Comparison of ENCODE assay signal across 8 mouse cellular contexts in genomic region chr11:103028176-103028891, GRCm38 (mm10). TPM values are rescaled to one million over a fixed set of nuclear protein-coding genes. Genes with fewer than 3 reads are reported as not detected.
DNase-seq lines count a peak whose midpoint lies in the region; ATAC-seq and TF ChIP-seq lines count a peak whose summit lies in the region.

Nmt1 (plus strand) TSS chr11:103028190.
Dcakd (minus strand) TSS chr11:103028333.

- no peaks in the 10 kb centered on the region for H3K9me3 ChIP-seq in kidney, embryonic 14.5 days (ENCODE audit: control insufficient read depth, low read length)
- no peaks in the 10 kb centered on the region for H3K9me3 ChIP-seq in limb, embryonic 15.5 days

- H3K4me1 ChIP-seq in bone marrow macrophage, adult 2 months (ENCODE audit: control insufficient read depth, insufficient read depth, low read length), result peaks cover 55% of the 10 kb centered on the region
- H3K4me1 ChIP-seq in embryonic fibroblast, embryonic 13.5 days (ENCODE audit: control insufficient read depth, insufficient read depth, low read length), result peaks cover 16% of the 10 kb centered on the region; the same call in 1 of the 2 replicates
- H3K4me1 ChIP-seq in kidney, embryonic 14.5 days (ENCODE audit: control insufficient read depth, insufficient read depth, low read length), result peaks cover 5% of the 10 kb centered on the region; the same call in 1 of the 2 replicates
- H3K4me1 ChIP-seq in limb, embryonic 15.5 days, result peaks cover 20% of the 10 kb centered on the region

- TF ChIP-seq POLR2A in bone marrow macrophage, adult 2 months (IDR thresholded peaks at IDR 0.05; ENCODE audit: borderline replicate concordance, low read depth, low read length), result no peak; the same call in 1 of the 2 replicates
- peak; percentile 89 for TF ChIP-seq POLR2A in embryonic fibroblast, embryonic 13.5 days (IDR thresholded peaks at IDR 0.05; ENCODE audit: low read depth, low read length)

- H3K27me3 ChIP-seq in kidney, embryonic 14.5 days (ENCODE audit: control insufficient read depth, insufficient read depth, low read length), result no peaks in the 10 kb centered on the region
- no peaks in the 10 kb centered on the region for H3K27me3 ChIP-seq in limb, embryonic 15.5 days

- no peak for TF ChIP-seq CTCF in bone marrow macrophage, adult 2 months (IDR thresholded peaks at IDR 0.05; ENCODE audit: low read depth, low read length)
- no peak for TF ChIP-seq CTCF in embryonic fibroblast, embryonic 13.5 days (IDR thresholded peaks at IDR 0.05; ENCODE audit: borderline replicate concordance, insufficient read depth, low read length)

- H3K27ac ChIP-seq in bone marrow macrophage, adult 2 months (ENCODE audit: insufficient read depth, low read depth, low read length), result peak within 1 kb of the TSS; percentile 96
- peak within 1 kb of the TSS; percentile 79 for H3K27ac ChIP-seq in embryonic fibroblast, embryonic 13.5 days (ENCODE audit: insufficient read depth, low read length)
- peak within 1 kb of the TSS; percentile 70; the same call in 1 of the 2 replicates for H3K27ac ChIP-seq in kidney, embryonic 14.5 days (ENCODE audit: low read depth, low read length)
- peak within 1 kb of the TSS; percentile 91 for H3K27ac ChIP-seq in limb, embryonic 15.5 days

- WGBS in kidney, embryonic 14.5 days, result under 1% methylated on average over 36 of the region's 36 CpGs
- WGBS in limb, embryonic 15.5 days, result under 1% methylated on average over 36 of the region's 36 CpGs

- ATAC-seq in kidney, embryonic 14.5 days (ENCODE audit: low FRiP score, low TSS enrichment), result peak; percentile 99
- ATAC-seq in limb, embryonic 15.5 days (ENCODE audit: insufficient number of reproducible peaks, low FRiP score, low TSS enrichment, low read depth), result peak; percentile 99

- peak; percentile 99 for DNase-seq in A20 (ENCODE audit: low read depth, low spot score)
- peak; percentile 98 to 99 for DNase-seq in heart, adult 9 months (ENCODE audit: low spot score in 2 of 2)
- peak; percentile 87 to 89 for DNase-seq in monocyte, adult 2 months (ENCODE audit: low read depth in 1 of 2, low spot score in 2 of 2)
- DNase-seq in spleen, postnatal 36 days (ENCODE audit: low spot score in 2 of 2), result peak; percentile 96

- peak within 1 kb of the TSS; percentile 62 for H3K4me2 ChIP-seq in kidney, embryonic 14.5 days (replicated peaks; ENCODE audit: low read depth, low read length)
- H3K4me2 ChIP-seq in limb, embryonic 15.5 days, result peak within 1 kb of the TSS; percentile 66

- peaks cover 16% of the 10 kb centered on the region for H3K36me3 ChIP-seq in kidney, embryonic 14.5 days (ENCODE audit: control insufficient read depth, insufficient read depth, low read length)
- H3K36me3 ChIP-seq in limb, embryonic 15.5 days, result peaks cover 18% of the 10 kb centered on the region; the same call in 1 of the 2 replicates

- H3K9ac ChIP-seq in kidney, embryonic 14.5 days (ENCODE audit: low read depth, low read length), result peak within 1 kb of the TSS; percentile 72
- H3K9ac ChIP-seq in limb, embryonic 15.5 days, result peak within 1 kb of the TSS; percentile 60

- peak within 1 kb of the TSS; percentile 90 for H3K4me3 ChIP-seq in bone marrow macrophage, adult 2 months (ENCODE audit: insufficient read depth, low read length)
- H3K4me3 ChIP-seq in embryonic fibroblast, embryonic 13.5 days (ENCODE audit: insufficient read depth, low read length), result peak within 1 kb of the TSS; percentile 94
- H3K4me3 ChIP-seq in kidney, embryonic 14.5 days (ENCODE audit: low read length), result peak within 1 kb of the TSS; percentile 59
- H3K4me3 ChIP-seq in limb, embryonic 15.5 days, result peak within 1 kb of the TSS; percentile 87

RNA-seq across cellular contexts. Expression of gene Nmt1, which starts in this region (rescaled TPM):
- polyA plus RNA-seq in bone marrow macrophage, adult 2 months (2012; ENCODE audit: insufficient read depth, insufficient read length, missing spikeins), result 69.2 and 82.6 TPM in 2 replicates
- polyA plus RNA-seq in embryonic fibroblast, embryonic 13.5 days (2011; ENCODE audit: insufficient read length, low read depth, missing spikeins), result 91.1 and 111 TPM in 2 replicates
- polyA plus RNA-seq in kidney, embryonic 14.5 days (2014; fragmentation: Nextera tagmentation; extraction: Ambion mirVana), result 54.7 and 63.6 TPM in 2 replicates
- polyA plus RNA-seq in limb, embryonic 15.5 days (2015; fragmentation: Nextera tagmentation; extraction: Ambion mirVana), result 47.6 and 54.0 TPM in 2 replicates

RNA-seq across cellular contexts. Expression of gene Dcakd, which starts in this region (rescaled TPM):
- 40.9 and 43.2 TPM in 2 replicates for polyA plus RNA-seq in bone marrow macrophage, adult 2 months (2012; ENCODE audit: insufficient read depth, insufficient read length, missing spikeins)
- 57.7 and 66.6 TPM in 2 replicates for polyA plus RNA-seq in embryonic fibroblast, embryonic 13.5 days (2011; ENCODE audit: insufficient read length, low read depth, missing spikeins)
- polyA plus RNA-seq in kidney, embryonic 14.5 days (2014; fragmentation: Nextera tagmentation; extraction: Ambion mirVana), result 225 and 229 TPM in 2 replicates
- 129 and 136 TPM in 2 replicates for polyA plus RNA-seq in limb, embryonic 15.5 days (2015; fragmentation: Nextera tagmentation; extraction: Ambion mirVana)

Comparison
In these comparisons a context has a peak if more than half of its experiments do, and no peak if none do; other contexts are left out.
1. Peak in every context shown above with its lines: DNase-seq, ATAC-seq, H3K4me3 ChIP-seq and H3K27ac ChIP-seq.